Mouse (Mus musculus) cerebellum, postnatal 36 days (tissue): ENCODE measurements at regions not wholly inside any gene's neighbourhood (a gene's known extent, or its start where the extent isn't known, plus 50 kb on each side); places are given as distances from the start of the nearest gene placed in this dataset.

Source experiments
- DNase-seq, 2 experiments: peaks; one replicate each; pipeline ENCODE4 v3.0.0; 2021 to 2022; ENCODE audit warnings: mixed read lengths in 2 of 2

- no peak for DNase-seq
These were observed 476.0 kb downstream of the Prss52 start for GRCm38 (mm10) chr14:64580086-64580485.

GRCm38 (mm10) chr14:64580862-64581261, 476.8 kb downstream of the Prss52 start:
- no peak for DNase-seq

GRCm38 (mm10) chr14:64581705-64582104, 477.6 kb downstream of the Prss52 start:
- DNase-seq: no peak

- DNase-seq: no peak
These were observed 478.7 kb downstream of the Prss52 start for GRCm38 (mm10) chr14:64582822-64583221.

- DNase-seq: no peak
These were observed 480.1 kb downstream of the Prss52 start for GRCm38 (mm10) chr14:64584221-64584620.

GRCm38 (mm10) chr14:64585081-64585470, 481.0 kb downstream of the Prss52 start:
- DNase-seq: no peak

GRCm38 (mm10) chr14:64585471-64586192, 481.5 kb downstream of the Prss52 start:
- DNase-seq: peak in 1 of 2 experiments; percentile 53

- DNase-seq: no peak
These were observed 482.3 kb downstream of the Prss52 start for GRCm38 (mm10) chr14:64586386-64586859.

- peak; percentile 78 to 80 for DNase-seq
These were observed 483.0 kb downstream of the Prss52 start for GRCm38 (mm10) chr14:64586860-64587698.

- DNase-seq: peak; percentile 78 to 80
These were observed 483.8 kb downstream of the Prss52 start for GRCm38 (mm10) chr14:64587699-64588434.

- peak; percentile 74 to 80 for DNase-seq
These were observed 484.5 kb downstream of the Prss52 start for GRCm38 (mm10) chr14:64588561-64588960.

GRCm38 (mm10) chr14:64589126-64589525, 485.0 kb downstream of the Prss52 start:
- DNase-seq: peak; percentile 30 to 47

GRCm38 (mm10) chr14:64589571-64590547, 485.8 kb downstream of the Prss52 start:
- DNase-seq: peak; percentile 81 to 86

GRCm38 (mm10) chr14:64590611-64591010, 486.5 kb downstream of the Prss52 start:
- DNase-seq: peak; percentile 41 to 56

GRCm38 (mm10) chr14:64591091-64591976, 487.2 kb downstream of the Prss52 start:
- DNase-seq: peak; percentile 39 to 51

GRCm38 (mm10) chr14:64592176-64592575, 488.1 kb downstream of the Prss52 start:
- DNase-seq: peak; percentile 40 to 53

GRCm38 (mm10) chr14:64592706-64593320, 488.7 kb downstream of the Prss52 start:
- peak in 1 of 2 experiments; percentile 46 for DNase-seq

GRCm38 (mm10) chr14:64593564-64593963, 489.5 kb downstream of the Prss52 start:
- peak; percentile 59 to 70 for DNase-seq

GRCm38 (mm10) chr14:64594021-64594561, 490.0 kb downstream of the Prss52 start:
- peak; percentile 51 to 59 for DNase-seq
